In genomic region chr12:63279321-63279720, GRCm38 (mm10) we compare ENCODE assay signal across 24 mouse cellular contexts.
"Had no signal": no experiment of that assay in that cellular context is flagged by ENCODE, and none has a peak within 500 bp of the region (broad histone marks: within the 10 kb centered on the region; RNA-seq: fewer than 3 reads in every experiment).

No protein-coding gene starts in this region.

- DNase-seq: gastrocnemius, postnatal 14 days; gastrocnemius, postnatal 36 days; heart, adult 11 months; heart, adult 2 months; heart, postnatal 14 days; heart, postnatal 36 days; kidney, adult 18-20 months; kidney, adult 8-10 months; kidney, postnatal 10 days; kidney, postnatal 36 days; layer of hippocampus, adult 9-11 months; layer of hippocampus, postnatal 36 days; left cerebral cortex, postnatal 4 days had no signal

- H3K9me3 ChIP-seq: heart, embryonic 13.5 days; heart, embryonic 15.5 days; hindbrain, embryonic 12.5 days; intestine, embryonic 15.5 days; limb, embryonic 13.5 days; limb, embryonic 15.5 days had no signal

- H3K36me3 ChIP-seq: heart, embryonic 13.5 days; heart, embryonic 15.5 days; hindbrain, embryonic 12.5 days; intestine, embryonic 15.5 days; limb, embryonic 13.5 days; limb, embryonic 15.5 days had no signal

- H3K27ac ChIP-seq: heart, adult 2 months; heart, embryonic 13.5 days; heart, embryonic 15.5 days; hindbrain, embryonic 12.5 days; hindbrain, embryonic 14.5 days; intestine, embryonic 15.5 days; limb, embryonic 13.5 days; limb, embryonic 15.5 days had no signal

- H3K4me3 ChIP-seq: heart, adult 2 months; heart, embryonic 13.5 days; heart, embryonic 15.5 days; hindbrain, embryonic 12.5 days; intestine, embryonic 15.5 days; limb, embryonic 13.5 days; limb, embryonic 15.5 days had no signal

- H3K4me2 ChIP-seq: heart, embryonic 11.5 days; heart, embryonic 13.5 days; heart, embryonic 15.5 days; hindbrain, embryonic 12.5 days; hindbrain, embryonic 14.5 days; intestine, embryonic 15.5 days; limb, embryonic 13.5 days; limb, embryonic 15.5 days had no signal

- H3K9ac ChIP-seq: heart, embryonic 13.5 days; heart, embryonic 15.5 days; hindbrain, embryonic 12.5 days; hindbrain, embryonic 14.5 days; intestine, embryonic 15.5 days; limb, embryonic 13.5 days; limb, embryonic 15.5 days had no signal

- H3K27me3 ChIP-seq: heart, embryonic 13.5 days; heart, embryonic 15.5 days; hindbrain, embryonic 12.5 days; intestine, embryonic 15.5 days; limb, embryonic 13.5 days; limb, embryonic 15.5 days had no signal

- ATAC-seq: hindbrain, embryonic 16.5 days; inflammation-experienced regulatory T-cells, adult 6 months; intestine, embryonic 15.5 days; intestine, postnatal 0 days had no signal

- H3K4me1 ChIP-seq: heart, embryonic 15.5 days; hindbrain, embryonic 12.5 days; intestine, embryonic 15.5 days; limb, embryonic 13.5 days; limb, embryonic 15.5 days had no signal
